Mouse (Mus musculus): ENCODE measurements around the gene Thra. TPM values are rescaled to one million over a fixed set of nuclear protein-coding genes. Genes with fewer than 3 reads are reported as not detected.

Thra gene
- total and polyA plus RNA-seq, 3 experiments = 22.0 to 50.9 TPM; not detected in 1

DNA sequence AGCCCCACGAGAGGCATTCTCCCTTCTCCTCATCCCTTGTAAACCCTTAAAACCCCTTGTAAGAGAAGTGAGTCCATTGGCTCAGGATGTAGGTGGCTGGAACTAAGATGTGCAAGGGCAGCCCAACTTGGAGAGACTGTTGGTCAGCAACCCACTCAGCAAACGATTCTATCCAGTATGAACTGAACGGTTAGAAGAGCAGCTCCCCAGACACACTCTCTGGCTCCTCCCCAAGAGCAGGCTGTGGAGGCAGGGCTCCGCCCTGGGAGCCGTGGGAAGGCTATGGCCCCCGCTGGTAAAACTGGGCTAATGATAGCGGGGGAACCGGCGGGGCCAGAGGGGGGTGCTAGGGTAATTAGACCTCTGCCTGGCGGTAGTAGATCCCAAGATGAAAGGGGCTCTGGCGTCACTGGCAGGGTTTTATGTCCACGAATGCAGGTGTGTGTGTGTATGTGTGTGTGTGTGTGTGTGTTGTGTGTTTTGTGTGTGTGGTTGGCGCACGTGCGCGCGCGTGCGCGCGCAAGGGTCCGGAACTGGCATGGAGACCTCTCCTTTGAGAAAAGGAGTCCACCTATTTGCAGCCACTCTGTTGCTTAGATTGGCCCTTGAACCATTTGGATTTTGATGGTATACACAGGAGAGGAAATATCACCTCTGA is at the start of gene Thra (continued):
- TF ChIP-seq MEF2A (IDR thresholded peaks at IDR 0.05; ENCODE audit: extremely low read depth, insufficient replicate concordance, low read depth, low read length, poor library complexity, severe bottlenecking) (no peak), EP300 (IDR thresholded peaks at IDR 0.05; ENCODE audit: low read depth in 1 of 2, low read length in 2 of 2) (peak; percentile 3 to 38; a peak in 1 of 4 replicates), POLR2AphosphoS5 (IDR thresholded peaks at IDR 0.05; ENCODE audit: borderline replicate concordance, low read depth, low read length) (no peak), MXI1 (IDR thresholded peaks at IDR 0.05; ENCODE audit: low read depth, low read length) (peak; percentile 92)

GRCm38 (mm10) chr11:98693201-98693600 is 47.2 kb upstream of the Thra start:
- Histone ChIP-seq H3K79me2 (ENCODE audit: control insufficient read depth, insufficient read depth, low read length, poor library complexity) (no peaks in the 10 kb centered on the region), H3K4me1 (ENCODE audit: control insufficient read depth in 1 of 2, insufficient read depth in 2 of 2, low read length in 2 of 2) (no peaks in the 10 kb centered on the region), H3K27me3 (ENCODE audit: control insufficient read depth in 1 of 2, insufficient read depth in 2 of 2, low read length in 2 of 2) (no peaks in the 10 kb centered on the region), H3K9me3 (replicated peaks; ENCODE audit: insufficient read depth, low read length) (no peaks in the 10 kb centered on the region), H3K4me3 (ENCODE audit: control insufficient read depth in 1 of 2, insufficient read depth in 1 of 2, low read depth in 2 of 2, low read length in 2 of 2) (no peak overlapping the region), H3K36me3 (ENCODE audit: control insufficient read depth in 1 of 2, insufficient read depth in 2 of 2, low read length in 2 of 2) (peaks cover 0 to 26% of the 10 kb centered on the region in 2 experiments; a peak in 2 of 4 replicates), H3K27ac (ENCODE audit: control insufficient read depth, low read depth, low read length) (no peak overlapping the region), H3K9ac (ENCODE audit: control insufficient read depth, low read depth, low read length, poor library complexity, severe bottlenecking) (no peak overlapping the region)
- TF ChIP-seq ELF1 (IDR thresholded peaks at IDR 0.05; ENCODE audit: low read depth, low read length) = no peak
- no peak for TF ChIP-seq JUND (IDR thresholded peaks at IDR 0.05; ENCODE audit: low read depth, low read length)
- TF ChIP-seq POLR2A (IDR thresholded peaks at IDR 0.05; ENCODE audit: control insufficient read depth in 1 of 2, insufficient read depth in 1 of 2, low read depth in 1 of 2, low read length in 2 of 2, poor library complexity in 1 of 2) = 0 out of 4 replicates have a peak, but pooled peaks of 1 of the 2 experiments have one; percentile 2
- no peak for DNase-seq (ENCODE audit: low read depth, low spot score)

GRCm38 (mm10) chr11:98693746-98694145 is 46.7 kb upstream of the Thra start:
- no peak for DNase-seq (ENCODE audit: low read depth, low spot score)
- no peaks in the 10 kb centered on the region for H3K27me3 ChIP-seq (ENCODE audit: control insufficient read depth in 1 of 2, insufficient read depth in 2 of 2, low read length in 2 of 2)
- no peaks in the 10 kb centered on the region for H3K9me3 ChIP-seq (replicated peaks; ENCODE audit: insufficient read depth, low read length)
- no peak for TF ChIP-seq ZMIZ1 (IDR thresholded peaks at IDR 0.05; ENCODE audit: low read depth, low read length)
- no peak for TF ChIP-seq TBP (IDR thresholded peaks at IDR 0.05; ENCODE audit: low read depth, low read length)
- TF ChIP-seq RCOR1 (IDR thresholded peaks at IDR 0.05; ENCODE audit: low read depth, low read length) = no peak
- TF ChIP-seq GABPA (IDR thresholded peaks at IDR 0.05; ENCODE audit: low read depth, low read length) = no peak
- no peak for TF ChIP-seq MAZ (IDR thresholded peaks at IDR 0.05; ENCODE audit: low read depth, low read length)
- TF ChIP-seq CHD1 (IDR thresholded peaks at IDR 0.05; ENCODE audit: low read depth, low read length) = no peak
- no peak for TF ChIP-seq MYC (IDR thresholded peaks at IDR 0.05; ENCODE audit: low read depth, low read length)
- TF ChIP-seq SMC3 (IDR thresholded peaks at IDR 0.05; ENCODE audit: low read depth, low read length) = no peak
- no peak for TF ChIP-seq UBTF (IDR thresholded peaks at IDR 0.05; ENCODE audit: borderline replicate concordance, insufficient read depth, low read depth, low read length)
- TF ChIP-seq MAX (IDR thresholded peaks at IDR 0.05; ENCODE audit: low read length) = no peak
- no peak for TF ChIP-seq ELF1 (IDR thresholded peaks at IDR 0.05; ENCODE audit: low read depth, low read length)
- no peaks in the 10 kb centered on the region for H3K79me2 ChIP-seq (ENCODE audit: control insufficient read depth, insufficient read depth, low read length, poor library complexity)
- no peaks in the 10 kb centered on the region for H3K4me1 ChIP-seq (ENCODE audit: control insufficient read depth in 1 of 2, insufficient read depth in 2 of 2, low read length in 2 of 2)
- peaks cover 0 to 26% of the 10 kb centered on the region in 2 experiments; a peak in 2 of 4 replicates for H3K36me3 ChIP-seq (ENCODE audit: control insufficient read depth in 1 of 2, insufficient read depth in 2 of 2, low read length in 2 of 2)
- no peak overlapping the region for H3K4me3 ChIP-seq (ENCODE audit: control insufficient read depth in 1 of 2, insufficient read depth in 1 of 2, low read depth in 2 of 2, low read length in 2 of 2)
- no peak overlapping the region for H3K27ac ChIP-seq (ENCODE audit: control insufficient read depth, low read depth, low read length)
- no peak overlapping the region for H3K9ac ChIP-seq (ENCODE audit: control insufficient read depth, low read depth, low read length, poor library complexity, severe bottlenecking)

All from MEL (cell line).